Mouse (Mus musculus) heart, adult 18-20 months (tissue): Measurements from ENCODE around the gene Smcp. TPM values are rescaled to one million over a fixed set of nuclear protein-coding genes. Genes with fewer than 3 reads are reported as not detected.

Experiments used
- total RNA-seq, 2 experiments: library from RNA; stranded (reverse); gene quantifications; 2 replicates each; pipeline ENCODE4 v1.2.3; 2021

Gene Smcp
- total RNA-seq, 2 experiments from 2014 or later, result not detected

Other genes starting within 250 kb of the Smcp start
- not detected for gene Sprr2d, start 249.9 kb downstream of the Smcp start, total RNA-seq
- gene Sprr2e, start 236.9 kb downstream of the Smcp start, total RNA-seq, result not detected
- gene Sprr2f, start 223.8 kb downstream of the Smcp start, total RNA-seq, result not detected
- not detected for gene Sprr2h, start 203.3 kb downstream of the Smcp start, total RNA-seq
- gene Sprr2i, start 181.0 kb downstream of the Smcp start, total RNA-seq, result not detected
- gene Sprr2j-ps, start 170.9 kb downstream of the Smcp start, total RNA-seq, result not detected
- 1 to 10 TPM; 4.7 to 7.1 TPM for gene Gm9774, start 159.6 kb downstream of the Smcp start, total RNA-seq
- gene Sprr2k, start 156.4 kb downstream of the Smcp start, total RNA-seq, result not detected
- not detected for gene Sprr1b, start 150.2 kb downstream of the Smcp start, total RNA-seq
- not detected for gene Sprr3, start 130.3 kb downstream of the Smcp start, total RNA-seq
- not detected for gene Sprr1a, start 103.1 kb downstream of the Smcp start, total RNA-seq
- gene Sprr4, start 88.5 kb downstream of the Smcp start, total RNA-seq, result not detected
- not detected for gene 2310046K23Rik, start 54.5 kb downstream of the Smcp start, total RNA-seq
- not detected for gene Ivl, start 15.3 kb downstream of the Smcp start, total RNA-seq
- gene 2210017I01Rik, start 18.5 kb upstream of the Smcp start, total RNA-seq, result not detected
- gene Lce6a, start 32.7 kb upstream of the Smcp start, total RNA-seq, result not detected
- not detected for gene Lce1a1, start 59.3 kb upstream of the Smcp start, total RNA-seq
- not detected for gene Lce1b, start 67.9 kb upstream of the Smcp start, total RNA-seq
- not detected for gene Lce1a2, start 81.3 kb upstream of the Smcp start, total RNA-seq
- not detected for gene Lce1c, start 90.2 kb upstream of the Smcp start, total RNA-seq
- gene Lce1d, start 98.2 kb upstream of the Smcp start, total RNA-seq, result not detected
- not detected for gene Lce1e, start 120.1 kb upstream of the Smcp start, total RNA-seq
- gene Lce1f, start 131.4 kb upstream of the Smcp start, total RNA-seq, result not detected
- gene Gm38119, start 150.1 kb upstream of the Smcp start, total RNA-seq, result not detected
- gene Lce1g, start 163.3 kb upstream of the Smcp start, total RNA-seq, result not detected
- not detected for gene Lce1h, start 176.1 kb upstream of the Smcp start, total RNA-seq
- gene Lce1i, start 189.9 kb upstream of the Smcp start, total RNA-seq, result not detected
- not detected for gene Lce1j, start 201.5 kb upstream of the Smcp start, total RNA-seq
- not detected for gene Lce1k, start 218.9 kb upstream of the Smcp start, total RNA-seq
- gene Kprp, start 238.2 kb upstream of the Smcp start, total RNA-seq, result not detected